Mouse (Mus musculus) thymus, adult 2 months (tissue): ENCODE measurements at regions not wholly inside any gene's neighbourhood (a gene's known extent, or its start where the extent isn't known, plus 50 kb on each side); places are given as distances from the start of the nearest gene placed in this dataset.

Experiments used
- DNase-seq: peaks from one replicate; pipeline ENCODE4 v3.0.0; 2021
- H3K27ac ChIP-seq: fragments of 200-500 bp; 2 replicates; pipeline ENCODE4 v1.5.1; 2012; ENCODE audit warnings: low read length, control low read depth; ENCODE audit not compliant: control insufficient read depth, insufficient read depth
- H3K27me3 ChIP-seq: fragments of 200-500 bp; 2 replicates; pipeline ENCODE4 v1.6.1; 2012; ENCODE audit warnings: mild to moderate bottlenecking, low read length, moderate library complexity, mixed read lengths; ENCODE audit not compliant: control insufficient read depth, insufficient read depth
- H3K36me3 ChIP-seq: fragments of 200-500 bp; 2 replicates; pipeline ENCODE4 v1.6.1; 2012; ENCODE audit warnings: mild to moderate bottlenecking, low read length, moderate library complexity; ENCODE audit not compliant: control insufficient read depth, insufficient read depth
- H3K4me1 ChIP-seq: fragments of 200-500 bp; replicated peaks from 2 replicates; pipeline ENCODE4 v1.6.1; 2012; ENCODE audit warnings: low read length; ENCODE audit not compliant: control insufficient read depth, insufficient read depth
- H3K4me3 ChIP-seq: fragments of 200-500 bp; 2 replicates; pipeline ENCODE4 v1.5.1; 2012; ENCODE audit warnings: mild to moderate bottlenecking, low read length, control low read depth, moderate library complexity; ENCODE audit not compliant: control insufficient read depth, insufficient read depth
- CTCF ChIP-seq: fragments of 200-500 bp; IDR thresholded peaks from 2 replicates; pipeline ENCODE4 v1.5.1; 2012; ENCODE audit warnings: mild to moderate bottlenecking, control low read depth, low read length, moderate library complexity, borderline replicate concordance; ENCODE audit not compliant: control insufficient read depth, poor library complexity, insufficient read depth; ENCODE audit errors: extremely low read depth
- POLR2A ChIP-seq: fragments of 200-500 bp; IDR thresholded peaks from 2 replicates; pipeline ENCODE4 v1.6.1; 2012; ENCODE audit warnings: mild to moderate bottlenecking, low read length, control low read depth, moderate library complexity; ENCODE audit not compliant: control insufficient read depth, poor library complexity, insufficient read depth; ENCODE audit errors: extremely low read depth
- WGBS: fragments of 180-500 bp; shearing (Covaris S2); methylation state at CpG from one replicate; pipeline ENCODE4 v1.1.7; 2018; 5-methylcytosine and 5-hydroxymethylcytosine counted together

GRCm38 (mm10) chr2:72627915-72628314 is 152.0 kb downstream of the Cdca7 start:
- H3K4me1 ChIP-seq: no peaks in the 10 kb centered on the region
- no peak overlapping the region for H3K4me3 ChIP-seq
- DNase-seq: no peak
- H3K27ac ChIP-seq: no peak overlapping the region
- no peak for TF ChIP-seq CTCF
- no peak for TF ChIP-seq POLR2A
- WGBS: 90% methylated on average over 3 of the region's 3 CpGs
- H3K27me3 ChIP-seq: no peaks in the 10 kb centered on the region
- no peaks in the 10 kb centered on the region for H3K36me3 ChIP-seq

- no peaks in the 10 kb centered on the region for H3K27me3 ChIP-seq
- no peak for TF ChIP-seq CTCF
- TF ChIP-seq POLR2A: no peak
- no peaks in the 10 kb centered on the region for H3K36me3 ChIP-seq
- H3K27ac ChIP-seq: no peak overlapping the region
- no peaks in the 10 kb centered on the region for H3K4me1 ChIP-seq
- no peak for DNase-seq
- WGBS: 85% methylated on average over 16 of the region's 16 CpGs
- no peak overlapping the region for H3K4me3 ChIP-seq
These were observed 152.9 kb downstream of the Cdca7 start for GRCm38 (mm10) chr2:72628626-72629470.

GRCm38 (mm10) chr2:72629691-72630461 is 153.9 kb downstream of the Cdca7 start:
- DNase-seq: no peak
- Histone ChIP-seq H3K27ac (no peak overlapping the region), H3K27me3 (no peaks in the 10 kb centered on the region), H3K36me3 (no peaks in the 10 kb centered on the region), H3K4me1 (no peaks in the 10 kb centered on the region), H3K4me3 (no peak overlapping the region)
- 94% methylated on average over 14 of the region's 14 CpGs for WGBS
- TF ChIP-seq POLR2A: no peak
- TF ChIP-seq CTCF: no peak

GRCm38 (mm10) chr2:72637881-72638620 is 162.1 kb downstream of the Cdca7 start:
- DNase-seq: no peak
- no peaks in the 10 kb centered on the region for H3K36me3 ChIP-seq
- H3K27me3 ChIP-seq: no peaks in the 10 kb centered on the region
- H3K27ac ChIP-seq: no peak overlapping the region
- H3K4me1 ChIP-seq: no peaks in the 10 kb centered on the region
- TF ChIP-seq POLR2A (no peak), CTCF (no peak)
- 78% methylated on average over 9 of the region's 9 CpGs for WGBS
- H3K4me3 ChIP-seq: no peak overlapping the region

GRCm38 (mm10) chr2:72639022-72639421 is 163.1 kb downstream of the Cdca7 start:
- H3K27me3 ChIP-seq: no peaks in the 10 kb centered on the region
- H3K27ac ChIP-seq: no peak overlapping the region
- TF ChIP-seq CTCF (no peak), POLR2A (no peak)
- no peak overlapping the region for H3K4me3 ChIP-seq
- no peak for DNase-seq
- no peaks in the 10 kb centered on the region for H3K4me1 ChIP-seq
- no peaks in the 10 kb centered on the region for H3K36me3 ChIP-seq
- WGBS: 83% methylated on average over 4 of the region's 4 CpGs

GRCm38 (mm10) chr2:72641228-72641627 is 165.3 kb downstream of the Cdca7 start:
- Histone ChIP-seq H3K27ac (no peak overlapping the region), H3K4me3 (no peak overlapping the region), H3K36me3 (no peaks in the 10 kb centered on the region), H3K4me1 (no peaks in the 10 kb centered on the region), H3K27me3 (no peaks in the 10 kb centered on the region)
- TF ChIP-seq POLR2A (no peak), CTCF (no peak)
- DNase-seq: no peak
